Mouse (Mus musculus) cortical plate, adult 2 months (tissue): ENCODE measurements around the gene Alkbh3.
A peak's percentile ranks its signal among the peaks of the same experiment; 100 is the strongest.

ENCODE experiments used
- CTCF ChIP-seq: fragments of 200-500 bp; IDR thresholded peaks from 2 replicates; pipeline ENCODE4 v1.5.1; 2011; ENCODE audit warnings: mild to moderate bottlenecking, control low read depth, low read length; ENCODE audit not compliant: insufficient read depth; ENCODE audit errors: extremely low read depth
- POLR2A ChIP-seq: fragments of 200-500 bp; IDR thresholded peaks from 2 replicates; pipeline ENCODE4 v1.6.1; 2011; ENCODE audit warnings: mild to moderate bottlenecking, low read length, control low read depth; ENCODE audit not compliant: insufficient read depth; ENCODE audit errors: extremely low read depth

DNA sequence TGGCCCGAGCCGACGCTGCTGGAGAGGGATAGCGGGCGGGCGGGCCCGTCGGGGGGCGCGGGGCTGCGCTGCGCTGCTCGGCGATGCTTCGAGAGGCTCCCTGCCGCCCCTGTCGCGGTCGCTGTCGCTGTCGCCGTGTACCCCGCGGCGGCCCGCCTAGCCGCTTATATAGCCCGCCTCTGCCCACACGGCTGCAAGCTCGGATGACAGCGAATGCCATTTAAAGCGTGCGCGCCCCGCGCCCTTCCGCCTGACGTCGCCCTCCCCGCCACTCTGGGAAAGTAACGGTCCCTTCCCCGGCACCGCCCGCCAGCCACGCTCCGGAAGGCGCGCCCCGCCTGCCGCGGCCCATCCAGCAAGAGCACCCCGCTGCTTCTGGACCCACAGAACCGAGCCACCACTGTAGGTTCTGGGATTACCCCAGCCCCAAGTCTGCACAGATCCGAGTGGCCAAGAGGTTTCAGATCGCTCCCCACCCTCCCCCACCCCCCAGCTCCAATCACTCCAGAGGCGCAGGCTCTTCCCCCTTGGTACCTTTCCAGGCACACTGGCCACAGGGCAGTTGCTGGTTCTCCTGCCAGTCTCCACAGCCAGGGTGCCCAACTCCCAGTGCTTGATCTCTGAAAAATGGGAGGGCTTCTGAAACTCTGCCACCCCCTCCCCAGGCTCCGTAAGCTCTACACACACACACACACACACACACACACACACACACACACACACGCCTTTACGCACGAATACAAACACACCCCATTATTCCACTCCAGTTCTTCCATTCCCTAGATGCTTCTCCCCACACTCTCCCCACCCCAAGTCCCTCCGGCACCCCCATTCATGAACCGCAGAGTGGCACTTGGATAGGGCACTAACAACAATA, 53.5 kb downstream of the Alkbh3 start, which contains the start of gene Gm13889:
- TF ChIP-seq POLR2A (peak; percentile 83), CTCF (no peak)
